Mouse (Mus musculus): ENCODE measurements around the gene Prkcd. TPM values are rescaled to one million over a fixed set of nuclear protein-coding genes. Genes with fewer than 3 reads are reported as not detected.

Gene Prkcd
- polyA plus RNA-seq, 1 experiment from 2014 or later: 21.9 TPM

DNA sequence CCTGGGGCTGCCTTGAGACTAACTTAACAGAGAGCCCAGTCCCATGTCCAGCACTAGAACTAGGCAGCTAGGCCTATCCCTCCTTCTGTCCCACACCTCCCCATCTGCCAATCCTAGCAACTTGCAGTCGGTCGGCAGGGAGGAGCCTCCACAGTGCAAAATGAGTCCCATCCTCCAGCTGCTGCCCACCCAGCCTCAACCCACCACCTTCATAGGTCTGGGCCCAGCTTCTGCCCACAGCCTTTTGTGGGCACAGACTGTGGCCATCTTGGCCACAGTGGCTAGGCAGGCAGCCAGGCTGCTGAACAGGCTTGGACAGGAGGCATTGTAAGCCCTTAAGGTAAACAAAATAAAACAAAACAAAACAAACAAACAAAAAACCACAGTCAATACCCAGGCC, 5.8 kb upstream of the Prkcd start:
- no peak overlapping the region for H3K27ac ChIP-seq
- H3K27me3 ChIP-seq: peaks cover 5% of the 10 kb centered on the region; the same call in 1 of the 2 replicates
- H3K4me1 ChIP-seq: peaks cover 4% of the 10 kb centered on the region; the same call in 1 of the 2 replicates
- no peaks in the 10 kb centered on the region for H3K36me3 ChIP-seq (ENCODE audit: poor library complexity, severe bottlenecking)
- H3K4me2 ChIP-seq: no peak overlapping the region
- no peak overlapping the region for H3K4me3 ChIP-seq
- H3K9me3 ChIP-seq (replicated peaks): no peaks in the 10 kb centered on the region
- H3K9ac ChIP-seq: no peak overlapping the region
- 48% methylated on average over 2 of the region's 2 CpGs for WGBS
- no peak for ATAC-seq

DNA sequence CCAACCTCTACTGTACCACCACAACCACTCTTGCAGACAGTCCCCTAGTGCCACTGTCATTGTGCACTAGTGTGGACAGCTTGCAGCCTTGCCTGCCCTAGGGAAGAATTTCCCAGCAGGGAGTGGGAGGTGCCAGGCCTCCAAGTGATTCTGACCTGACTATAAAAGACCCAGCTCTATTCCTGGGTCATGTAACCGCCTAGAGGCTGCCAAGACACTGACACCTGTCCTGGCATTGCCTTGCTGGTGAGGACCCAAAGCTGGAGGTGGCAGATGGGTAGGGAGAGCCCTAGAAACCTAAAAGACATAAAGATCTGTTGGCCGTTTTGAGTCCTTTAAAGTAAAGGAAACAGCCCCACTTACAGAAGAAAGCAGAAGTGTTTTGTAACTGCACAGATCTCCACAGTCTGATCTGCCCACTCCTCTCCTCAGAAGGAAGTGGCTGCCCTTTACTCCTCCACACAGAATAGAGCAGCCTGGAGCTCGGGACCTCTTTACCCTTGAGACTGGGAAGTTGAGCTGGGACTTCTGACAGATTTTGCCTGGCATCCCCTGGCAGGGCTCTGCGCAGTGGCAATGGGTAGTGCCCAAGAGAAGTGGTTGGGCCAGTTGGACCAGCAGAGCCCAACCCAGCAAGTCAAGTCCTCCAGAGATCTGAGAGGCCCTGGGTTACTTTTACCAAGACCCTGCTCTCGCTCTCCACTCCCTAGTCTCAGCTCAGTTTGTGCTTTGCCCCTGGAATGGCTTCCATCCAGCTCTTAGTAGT, 5.0 kb upstream of the Prkcd start:
- 75% methylated on average over 5 of the region's 5 CpGs for WGBS
- no peak overlapping the region for H3K9ac ChIP-seq
- no peaks in the 10 kb centered on the region for H3K9me3 ChIP-seq (replicated peaks)
- H3K4me2 ChIP-seq: no peak overlapping the region
- no peak overlapping the region for H3K27ac ChIP-seq
- no peak overlapping the region for H3K4me3 ChIP-seq
- H3K36me3 ChIP-seq (ENCODE audit: poor library complexity, severe bottlenecking): no peaks in the 10 kb centered on the region
- peaks cover 6% of the 10 kb centered on the region; the same call in 1 of the 2 replicates for H3K27me3 ChIP-seq
- peaks cover 9% of the 10 kb centered on the region for H3K4me1 ChIP-seq
- ATAC-seq: no peak

DNA sequence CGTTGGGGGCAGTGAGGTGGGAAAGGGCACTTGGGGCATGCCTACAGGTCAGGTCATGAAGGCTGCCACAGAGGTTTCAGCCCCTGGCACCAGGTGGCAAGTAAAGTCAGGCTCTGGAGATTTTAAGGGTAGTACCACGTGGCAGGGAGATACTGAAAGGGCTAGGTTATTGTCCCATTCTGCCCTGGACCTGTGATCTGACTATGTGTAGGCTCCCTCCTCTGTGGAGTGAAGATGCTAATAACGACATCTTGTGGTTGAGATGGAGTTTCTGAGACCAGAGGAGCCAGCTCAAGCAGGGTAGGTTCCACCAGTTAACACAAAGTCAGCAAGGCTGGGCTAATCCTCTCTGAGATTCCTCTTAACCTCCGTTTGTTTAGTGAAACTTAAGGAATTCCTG, 3.8 kb upstream of the Prkcd start:
- H3K4me1 ChIP-seq: peaks cover 20% of the 10 kb centered on the region
- no peak for ATAC-seq
- no peaks in the 10 kb centered on the region for H3K9me3 ChIP-seq (replicated peaks)
- H3K27ac ChIP-seq: no peak overlapping the region
- H3K4me3 ChIP-seq: no peak overlapping the region
- no peak overlapping the region for H3K4me2 ChIP-seq
- WGBS: 40% methylated on average over 4 of the region's 4 CpGs
- H3K36me3 ChIP-seq (ENCODE audit: poor library complexity, severe bottlenecking): no peaks in the 10 kb centered on the region
- peaks cover 9% of the 10 kb centered on the region; the same call in 1 of the 2 replicates for H3K27me3 ChIP-seq
- no peak overlapping the region for H3K9ac ChIP-seq

DNA sequence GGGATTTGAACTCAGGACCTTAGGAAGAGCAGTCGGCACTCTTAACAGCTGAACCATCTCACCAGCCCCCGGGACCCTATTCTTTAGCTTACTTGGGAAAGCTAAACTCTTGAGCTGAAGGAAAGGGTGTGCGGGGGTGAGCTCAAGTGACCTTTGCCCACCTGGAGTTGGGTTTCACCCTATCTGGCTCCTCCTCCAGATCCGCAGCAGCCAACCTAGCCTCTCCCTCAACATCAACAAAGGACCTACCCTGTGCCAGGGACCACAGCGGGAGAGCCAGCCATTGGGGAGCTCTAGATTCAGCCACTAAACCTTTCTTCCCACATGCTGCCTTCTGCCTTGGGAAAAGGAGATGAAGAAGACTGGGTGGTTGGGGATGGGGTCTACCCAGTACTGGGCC, 2.2 kb upstream of the Prkcd start:
- ATAC-seq: no peak
- peaks cover 24% of the 10 kb centered on the region for H3K4me1 ChIP-seq
- 87% methylated on average over 5 of the region's 5 CpGs for WGBS

DNA sequence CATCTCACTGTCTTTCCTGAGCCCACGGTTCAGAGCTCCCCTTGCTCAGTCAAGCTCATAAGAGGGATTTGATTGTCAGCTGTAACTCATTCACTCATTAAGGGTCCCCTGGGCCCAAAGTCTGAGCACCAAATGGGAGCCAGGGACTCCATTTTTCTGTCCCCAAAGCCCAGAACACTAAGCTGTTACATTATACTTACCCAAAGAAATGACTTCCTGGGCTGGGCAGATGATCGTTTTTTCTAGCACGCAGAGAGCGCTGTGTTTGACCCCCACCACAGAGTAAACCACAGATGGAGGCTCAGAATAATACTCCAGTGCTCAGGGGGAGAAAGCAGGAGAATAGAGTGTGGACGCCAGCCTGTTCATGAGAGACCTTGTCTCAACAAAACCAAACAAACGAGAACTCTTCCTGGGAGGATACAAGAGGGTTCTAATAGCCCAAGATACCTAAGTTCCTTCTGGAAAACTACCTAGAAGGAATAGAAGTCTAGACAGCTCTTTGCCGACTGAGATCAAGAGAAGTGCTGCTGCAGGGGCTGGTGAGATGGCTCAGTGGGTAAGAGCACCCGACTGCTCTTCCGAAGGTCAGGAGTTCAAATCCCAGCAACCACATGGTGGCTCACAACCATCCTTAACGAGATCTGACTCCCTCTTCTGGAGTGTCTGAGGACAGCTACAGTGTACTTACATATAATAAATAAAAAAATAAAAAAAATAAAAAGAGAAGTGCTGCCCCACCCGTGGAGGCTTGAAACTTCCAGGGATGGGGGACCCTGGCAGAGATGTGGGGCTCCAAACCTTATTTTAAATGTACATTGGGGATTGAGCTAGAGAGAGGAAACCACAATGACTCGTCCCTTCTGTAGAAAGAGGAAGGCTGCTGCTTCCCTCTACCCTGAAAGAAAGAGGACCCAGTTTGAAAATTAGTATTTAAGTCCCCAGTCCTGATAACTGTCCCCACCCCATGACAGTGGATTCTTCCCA, 1.0 kb upstream of the Prkcd start:
- Histone ChIP-seq H3K27ac (no peak overlapping the region), H3K4me2 (peak overlapping the region; percentile 73), H3K4me3 (peak overlapping the region; percentile 65), H3K27me3 (peaks cover 10% of the 10 kb centered on the region; the same call in 1 of the 2 replicates), H3K36me3 (ENCODE audit: poor library complexity, severe bottlenecking) (no peaks in the 10 kb centered on the region), H3K9me3 (replicated peaks) (no peaks in the 10 kb centered on the region), H3K4me1 (peaks cover 24% of the 10 kb centered on the region), H3K9ac (0 out of 2 replicates have a peak overlapping the region, but pooled peaks have one; percentile 68)
- ATAC-seq: no peak
- WGBS: 61% methylated on average over 12 of the region's 12 CpGs

More for the DNA sequence above, 2.2 kb upstream of the Prkcd start:
- no peak overlapping the region for H3K4me3 ChIP-seq
- no peak overlapping the region for H3K4me2 ChIP-seq
- no peaks in the 10 kb centered on the region for H3K36me3 ChIP-seq (ENCODE audit: poor library complexity, severe bottlenecking)
- no peak overlapping the region for H3K27ac ChIP-seq
- H3K27me3 ChIP-seq: peaks cover 10% of the 10 kb centered on the region; the same call in 1 of the 2 replicates
- no peaks in the 10 kb centered on the region for H3K9me3 ChIP-seq (replicated peaks)
- H3K9ac ChIP-seq: no peak overlapping the region

DNA sequence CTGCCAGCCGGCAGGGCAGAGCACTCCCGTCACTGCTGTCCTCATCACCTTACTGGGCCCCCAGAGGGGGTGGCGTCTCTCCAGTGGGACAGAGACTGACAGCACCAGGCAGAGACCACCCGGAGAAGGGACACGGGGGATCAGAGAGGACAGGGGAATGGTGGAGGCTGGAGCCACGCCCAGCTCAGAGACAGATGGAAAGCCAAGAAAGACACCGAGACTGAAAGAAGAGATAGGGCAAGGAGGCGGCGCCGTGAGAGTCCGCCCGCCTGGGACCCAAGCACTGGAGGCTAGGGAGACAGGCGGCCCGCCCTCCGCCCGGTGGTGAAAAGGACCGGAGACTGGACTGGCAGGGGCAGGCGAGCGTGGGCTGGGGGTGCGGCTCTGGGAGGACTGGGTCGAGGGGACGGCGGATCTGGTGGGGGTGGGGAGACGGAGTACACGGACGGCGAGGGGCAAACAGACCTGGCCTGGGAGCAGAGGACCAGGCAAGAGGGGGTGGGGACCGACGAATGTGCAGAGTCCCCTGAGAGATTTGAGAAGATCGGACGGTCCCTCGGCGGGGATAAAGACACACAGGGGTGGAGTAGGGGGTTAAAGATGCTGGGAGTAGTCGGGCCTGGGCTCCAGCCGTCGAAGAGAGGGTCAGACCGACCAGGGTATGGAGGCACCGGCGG, 741 bp downstream of the Prkcd start:
- peak overlapping the region; percentile 68 for H3K9ac ChIP-seq
- under 1% methylated on average over 39 of the region's 39 CpGs for WGBS
- peaks cover 10% of the 10 kb centered on the region; the same call in 1 of the 2 replicates for H3K27me3 ChIP-seq
- H3K4me1 ChIP-seq: peaks cover 24% of the 10 kb centered on the region
- ATAC-seq: peak; percentile 48; the same call in 1 of the 2 replicates
- H3K36me3 ChIP-seq (ENCODE audit: poor library complexity, severe bottlenecking): no peaks in the 10 kb centered on the region
- peak overlapping the region; percentile 27; the same call in 1 of the 2 replicates for H3K27ac ChIP-seq
- H3K9me3 ChIP-seq (replicated peaks): no peaks in the 10 kb centered on the region
- peak overlapping the region; percentile 65 for H3K4me3 ChIP-seq
- H3K4me2 ChIP-seq: peak overlapping the region; percentile 73

DNA sequence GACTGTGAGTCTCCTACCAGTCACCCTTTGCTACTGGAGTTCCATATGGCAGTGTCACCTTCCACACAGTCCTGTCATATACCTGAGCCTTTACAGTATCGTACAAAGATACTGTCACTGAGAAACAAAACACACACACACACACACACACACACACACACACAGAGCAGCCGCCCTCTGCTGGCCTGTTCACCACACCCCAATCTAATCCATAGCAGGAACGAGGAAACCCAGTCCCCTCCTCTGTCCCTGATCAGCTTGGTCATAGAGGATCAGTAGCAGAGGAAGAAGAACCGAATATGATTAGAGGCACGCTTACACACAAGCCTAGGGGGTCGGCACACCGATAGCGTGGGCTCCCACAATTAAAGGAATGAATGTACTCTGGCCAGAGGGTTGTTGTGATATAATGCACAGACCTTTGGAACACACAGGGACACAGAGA, 1.7 kb downstream of the Prkcd start:
- WGBS: 59% methylated on average over 8 of the region's 8 CpGs
- peak overlapping the region; percentile 65 for H3K4me3 ChIP-seq

DNA sequence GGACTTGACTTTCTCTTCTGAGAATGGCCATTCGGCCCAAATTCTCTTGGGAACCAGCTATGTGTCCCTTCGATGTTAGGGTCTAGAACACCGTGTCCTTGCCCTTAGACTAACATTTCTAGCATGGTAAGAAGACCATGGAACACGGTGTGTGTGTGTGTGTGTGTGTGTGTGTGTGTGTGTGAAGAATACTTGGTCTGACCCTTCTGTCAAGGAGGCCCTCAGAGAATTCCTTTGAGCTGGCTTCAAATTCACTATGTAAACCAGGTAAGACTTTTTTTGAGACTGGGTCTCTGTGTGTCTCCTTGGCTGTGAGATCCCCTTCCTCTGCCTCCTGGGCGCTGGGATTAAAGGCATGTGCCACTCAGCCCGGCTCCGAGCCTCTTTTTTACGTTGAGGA, 3.5 kb downstream of the Prkcd start:
- Histone ChIP-seq H3K4me1 (peaks cover 24% of the 10 kb centered on the region), H3K4me3 (no peak overlapping the region), H3K9ac (no peak overlapping the region), H3K27me3 (peaks cover 7% of the 10 kb centered on the region; the same call in 1 of the 2 replicates), H3K27ac (no peak overlapping the region), H3K4me2 (no peak overlapping the region), H3K9me3 (replicated peaks) (no peaks in the 10 kb centered on the region), H3K36me3 (ENCODE audit: poor library complexity, severe bottlenecking) (no peaks in the 10 kb centered on the region)
- ATAC-seq: no peak
- WGBS: 91% methylated on average over 8 of the region's 8 CpGs

More for the DNA sequence above, 1.7 kb downstream of the Prkcd start:
- Histone ChIP-seq H3K27ac (no peak overlapping the region; the same call in 1 of the 2 replicates), H3K9ac (no peak overlapping the region), H3K27me3 (peaks cover 10% of the 10 kb centered on the region; the same call in 1 of the 2 replicates), H3K4me1 (peaks cover 24% of the 10 kb centered on the region), H3K4me2 (peak overlapping the region; percentile 73), H3K36me3 (ENCODE audit: poor library complexity, severe bottlenecking) (no peaks in the 10 kb centered on the region), H3K9me3 (replicated peaks) (no peaks in the 10 kb centered on the region)
- no peak for ATAC-seq

DNA sequence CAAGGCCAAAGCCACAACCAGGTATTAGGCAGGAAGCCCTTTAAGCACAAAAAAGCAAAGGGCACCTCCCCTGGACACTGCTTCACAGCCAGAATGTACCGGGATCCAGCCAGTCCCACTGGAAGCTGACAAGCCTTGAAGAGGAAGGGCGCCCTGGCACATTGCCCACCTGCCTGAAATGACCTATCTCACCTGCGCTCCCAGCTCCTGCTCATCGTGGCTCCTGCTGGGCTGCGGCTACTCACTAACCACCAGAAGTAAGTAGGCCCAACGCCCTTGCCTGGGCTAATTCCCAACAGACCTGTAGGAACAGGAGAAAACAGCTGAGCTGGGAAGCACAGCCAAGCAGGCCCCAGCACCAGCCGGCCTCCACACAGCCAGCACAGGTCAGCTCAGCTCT, 3.9 kb downstream of the Prkcd start:
- no peak overlapping the region for H3K4me3 ChIP-seq
- peaks cover 7% of the 10 kb centered on the region; the same call in 1 of the 2 replicates for H3K27me3 ChIP-seq
- peaks cover 24% of the 10 kb centered on the region for H3K4me1 ChIP-seq
- 86% methylated on average over 7 of the region's 7 CpGs for WGBS
- no peak overlapping the region for H3K9ac ChIP-seq
- no peak overlapping the region for H3K4me2 ChIP-seq
- H3K36me3 ChIP-seq (ENCODE audit: poor library complexity, severe bottlenecking): no peaks in the 10 kb centered on the region
- no peak overlapping the region for H3K27ac ChIP-seq
- no peaks in the 10 kb centered on the region for H3K9me3 ChIP-seq (replicated peaks)
- no peak for ATAC-seq

DNA sequence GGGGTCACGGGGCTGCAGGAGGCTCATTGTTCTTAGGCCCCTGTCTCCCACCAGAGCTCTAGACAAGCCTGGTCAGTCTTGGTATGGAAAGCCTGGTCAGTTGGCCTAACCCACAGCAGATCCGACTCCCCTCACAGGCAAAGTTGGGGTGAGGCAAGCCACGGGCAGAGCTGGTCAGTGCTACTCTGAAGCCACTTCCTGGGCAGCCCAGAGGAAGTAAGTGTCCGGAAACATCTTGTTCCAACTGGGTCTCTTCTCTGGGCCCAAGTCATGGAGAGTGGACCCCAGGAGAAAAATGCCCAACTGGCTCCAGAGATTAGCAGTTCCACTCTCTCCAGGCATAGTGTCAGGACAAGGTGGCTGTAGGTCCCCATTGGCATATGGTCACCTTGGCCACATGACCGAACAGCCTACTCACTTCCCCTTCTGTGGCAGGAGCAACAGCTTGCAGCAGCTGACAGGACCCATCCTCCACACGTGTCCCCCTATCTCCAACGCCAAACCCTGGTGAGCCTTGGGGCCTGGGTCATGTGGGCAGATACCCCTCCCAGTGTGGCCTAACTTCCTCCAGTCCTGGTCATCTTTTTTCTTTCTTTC, 5.9 kb downstream of the Prkcd start:
- no peaks in the 10 kb centered on the region for H3K36me3 ChIP-seq (ENCODE audit: poor library complexity, severe bottlenecking)
- no peak overlapping the region for H3K27ac ChIP-seq
- H3K9ac ChIP-seq: no peak overlapping the region
- no peaks in the 10 kb centered on the region for H3K9me3 ChIP-seq (replicated peaks)
- ATAC-seq: no peak
- H3K4me3 ChIP-seq: no peak overlapping the region
- H3K4me1 ChIP-seq: peaks cover 6% of the 10 kb centered on the region
- H3K27me3 ChIP-seq: peaks cover 3% of the 10 kb centered on the region; the same call in 1 of the 2 replicates
- 79% methylated on average over 7 of the region's 7 CpGs for WGBS
- H3K4me2 ChIP-seq: no peak overlapping the region

DNA sequence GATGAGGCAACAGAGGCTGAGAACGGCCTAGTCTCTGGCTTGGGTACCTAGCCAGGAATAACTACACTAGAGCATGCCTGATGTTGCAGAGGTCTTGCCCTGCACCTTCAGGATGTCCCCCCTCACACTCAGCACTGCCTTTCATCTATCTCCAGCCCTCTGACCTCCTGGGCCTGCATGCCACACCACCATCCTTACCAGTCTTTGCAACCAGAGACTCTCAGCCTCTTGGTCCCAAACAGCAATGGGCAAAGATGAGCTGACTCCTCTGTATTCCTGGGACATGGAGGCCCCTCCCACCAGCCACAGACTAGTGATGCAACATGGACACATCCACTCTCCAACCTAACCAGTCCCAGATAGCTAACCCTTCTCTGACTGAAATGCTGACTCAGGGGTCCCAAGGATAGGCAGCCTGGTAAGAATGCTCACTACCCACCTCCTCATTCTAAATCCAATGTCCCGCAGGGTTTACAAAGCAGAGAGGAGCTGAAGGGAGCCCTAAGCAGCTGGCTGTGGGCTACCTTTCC, 7.2 kb downstream of the Prkcd start:
- Histone ChIP-seq H3K4me1 (no peaks in the 10 kb centered on the region), H3K9me3 (replicated peaks) (no peaks in the 10 kb centered on the region), H3K4me2 (no peak overlapping the region), H3K36me3 (ENCODE audit: poor library complexity, severe bottlenecking) (no peaks in the 10 kb centered on the region), H3K27ac (no peak overlapping the region), H3K27me3 (no peaks in the 10 kb centered on the region), H3K4me3 (no peak overlapping the region), H3K9ac (no peak overlapping the region; the same call in 1 of the 2 replicates)
- WGBS: 85% methylated on average over 2 of the region's 2 CpGs
- ATAC-seq: no peak
